Mouse (Mus musculus): ENCODE results near the gene Ncoa7.

- TF ChIP-seq CTCF (IDR thresholded peaks at IDR 0.05; ENCODE audit: low read depth) (no peak), EP300 (IDR thresholded peaks at IDR 0.05; ENCODE audit: low read depth) (no peak)
Measured at GRCm38 (mm10) chr10:30686862-30687261, 116.3 kb downstream of the Ncoa7 start.

All from heart, postnatal 0 days (tissue).